Mouse (Mus musculus) hindbrain, embryonic 10.5 days (tissue): ENCODE data around the gene Adgrg6. TPM values are rescaled to one million over a fixed set of nuclear protein-coding genes. Genes with fewer than 3 reads are reported as not detected.

ENCODE experiments used
- DNase-seq: peaks from one replicate; pipeline ENCODE4 v3.0.0-alpha.2; 2017; ENCODE audit warnings: low spot score
- H3K27ac ChIP-seq: fragments of 300-500 bp; sonication (generic); 2 replicates; pipeline ENCODE4 v1.5.1; 2016; ENCODE audit warnings: mild to moderate bottlenecking, moderate library complexity
- H3K27me3 ChIP-seq: fragments of 300-500 bp; sonication (generic); 2 replicates; pipeline ENCODE4 v1.6.1; 2016; ENCODE audit warnings: mild to moderate bottlenecking; ENCODE audit not compliant: poor library complexity, insufficient read depth, severe bottlenecking
- H3K36me3 ChIP-seq: fragments of 300-500 bp; sonication (generic); 2 replicates; pipeline ENCODE4 v1.6.1; 2016; ENCODE audit warnings: mild to moderate bottlenecking, moderate library complexity
- H3K4me1 ChIP-seq: fragments of 300-500 bp; sonication (generic); replicated peaks from 2 replicates; pipeline ENCODE4 v1.6.1; 2016; ENCODE audit warnings: mild to moderate bottlenecking
- H3K4me3 ChIP-seq: fragments of 300-500 bp; sonication (generic); 2 replicates; pipeline ENCODE4 v1.5.1; 2016; ENCODE audit warnings: mild to moderate bottlenecking, moderate library complexity
- H3K9me3 ChIP-seq: fragments of 300-500 bp; sonication (generic); 2 replicates; pipeline ENCODE4 v1.6.1; 2016; ENCODE audit warnings: mild to moderate bottlenecking, moderate library complexity
- WGBS: fragments of 180-500 bp; shearing (Covaris S2); methylation state at CpG from one replicate; pipeline ENCODE4 v1.1.7; 2016; 5-methylcytosine and 5-hydroxymethylcytosine counted together
- polyA plus RNA-seq: library from polyadenylated mRNA; unstranded; fragments of >200 nt; fragmentation: Nextera tagmentation; extraction: Ambion mirVana; gene quantifications from 2 replicates; pipeline ENCODE4 v1.2.1, GENCODE M21; 2016

The Adgrg6 gene
- polyA plus RNA-seq, 1 experiment from 2014 or later, result 0.90 TPM

DNA sequence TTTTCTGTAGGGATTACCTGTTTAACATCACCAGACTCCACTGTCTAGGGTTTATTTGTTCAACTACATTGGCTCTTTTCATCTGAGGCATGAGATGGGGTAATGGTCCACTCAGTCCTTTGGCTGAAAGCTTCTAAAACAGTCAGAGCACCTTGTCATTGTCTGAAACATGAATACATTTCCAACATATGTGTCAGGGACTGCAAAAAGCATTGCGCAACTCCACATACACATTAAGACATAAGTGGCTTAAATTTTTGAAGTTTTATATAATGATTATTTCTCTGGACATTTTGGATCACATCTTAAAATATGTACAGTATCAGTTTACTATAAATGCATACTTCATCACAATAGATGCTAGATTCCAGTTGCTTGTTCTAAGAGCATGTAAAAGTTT lies 14.8 kb downstream of the Adgrg6 start:
- Histone ChIP-seq H3K27me3 (no peaks in the 10 kb centered on the region), H3K9me3 (no peaks in the 10 kb centered on the region), H3K36me3 (no peaks in the 10 kb centered on the region), H3K4me1 (no peaks in the 10 kb centered on the region), H3K4me3 (no peak overlapping the region), H3K27ac (no peak overlapping the region)
- DNase-seq, result no peak
- WGBS, result 95% methylated on average over 1 of the region's 1 CpGs

DNA sequence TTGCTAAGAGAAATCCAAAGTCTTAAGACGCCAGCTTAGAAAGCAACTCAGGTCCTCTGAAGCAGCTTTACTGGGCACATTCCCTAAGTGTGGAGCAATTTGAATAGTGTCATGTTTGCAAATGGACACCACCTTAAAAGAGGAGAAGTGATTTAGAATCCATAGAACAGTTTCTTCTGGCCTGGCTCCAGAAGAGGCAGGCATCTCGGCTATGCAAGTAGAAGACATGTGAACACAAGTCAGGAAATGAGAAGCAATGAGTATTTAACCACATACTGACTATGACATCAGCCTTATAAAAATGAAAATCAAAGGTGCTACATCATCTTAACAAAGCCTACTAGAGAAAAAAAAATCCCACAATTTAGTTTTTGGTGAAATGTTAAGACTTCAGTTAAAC lies 17.7 kb downstream of the Adgrg6 start:
- 88% methylated on average over 2 of the region's 2 CpGs for WGBS

DNA sequence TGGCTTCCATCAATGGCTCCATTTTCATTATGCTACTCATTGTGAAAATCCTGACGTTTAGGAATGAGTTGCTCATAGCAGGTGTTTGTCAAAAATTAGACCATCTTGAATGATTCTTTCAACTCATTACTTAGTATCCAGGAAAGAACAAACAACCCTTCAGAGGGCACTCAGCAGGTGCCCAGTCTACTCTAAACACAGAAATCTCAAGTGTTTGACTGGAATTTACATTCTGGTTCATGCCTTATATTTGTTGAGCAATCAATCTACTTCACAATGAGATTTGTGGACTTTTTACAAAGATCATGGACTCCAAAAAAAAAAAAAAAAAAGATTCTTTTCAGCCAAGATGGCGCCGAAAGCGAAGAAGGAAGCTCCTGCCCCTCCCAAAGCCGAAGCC lies 22.7 kb downstream of the Adgrg6 start:
- 82% methylated on average over 5 of the region's 5 CpGs for WGBS
- H3K9me3 ChIP-seq, result no peaks in the 10 kb centered on the region
- no peak overlapping the region for H3K27ac ChIP-seq
- H3K36me3 ChIP-seq, result no peaks in the 10 kb centered on the region
- no peak overlapping the region for H3K4me3 ChIP-seq
- no peaks in the 10 kb centered on the region for H3K27me3 ChIP-seq
- no peak for DNase-seq
- H3K4me1 ChIP-seq, result 0 out of 2 replicates have a peak, but pooled peaks cover 3% of the 10 kb centered on the region

More for the DNA sequence above, 17.7 kb downstream of the Adgrg6 start:
- Histone ChIP-seq H3K27me3 (no peaks in the 10 kb centered on the region), H3K27ac (no peak overlapping the region), H3K9me3 (no peaks in the 10 kb centered on the region), H3K36me3 (no peaks in the 10 kb centered on the region), H3K4me3 (no peak overlapping the region), H3K4me1 (no peaks in the 10 kb centered on the region)
- no peak for DNase-seq

DNA sequence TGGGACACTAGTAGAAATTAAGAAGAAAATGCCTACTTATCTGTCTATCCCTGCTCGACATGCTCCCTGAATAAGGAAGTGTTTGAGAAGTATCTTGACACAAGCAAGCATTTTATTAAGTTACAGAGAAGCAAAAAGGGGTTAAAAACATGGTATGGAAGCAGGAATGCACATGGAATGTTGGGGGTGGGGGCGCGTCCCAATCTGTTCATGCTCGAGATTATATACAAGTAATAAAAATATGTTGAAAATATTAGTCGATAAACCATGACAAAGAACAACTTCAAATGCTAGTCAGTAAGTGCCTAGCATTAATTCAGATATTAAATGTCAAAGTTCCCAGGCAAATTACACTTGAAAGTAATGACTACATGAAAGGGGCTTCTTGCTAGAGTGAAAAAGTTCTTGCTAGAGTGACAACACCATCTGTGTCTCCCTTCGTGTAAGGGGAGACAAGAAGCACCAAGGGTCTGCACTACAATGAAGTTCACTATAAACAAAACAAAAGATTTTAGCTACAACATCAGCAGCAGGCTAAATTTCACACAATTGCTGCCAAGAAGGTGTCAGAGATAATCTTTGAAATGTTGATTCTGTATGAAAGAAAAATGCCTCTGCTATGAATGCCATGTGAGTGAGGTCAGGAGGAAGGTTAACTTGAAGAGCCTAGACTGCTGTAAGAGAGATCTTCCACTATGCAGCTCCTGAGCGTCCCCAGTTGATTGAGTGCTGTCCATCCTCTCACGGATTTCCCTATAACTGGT lies 24.4 kb downstream of the Adgrg6 start:
- WGBS, result 69% methylated on average over 8 of the region's 8 CpGs
- H3K4me1 ChIP-seq, result 0 out of 2 replicates have a peak, but pooled peaks cover 4% of the 10 kb centered on the region
- H3K27ac ChIP-seq, result no peak overlapping the region

DNA sequence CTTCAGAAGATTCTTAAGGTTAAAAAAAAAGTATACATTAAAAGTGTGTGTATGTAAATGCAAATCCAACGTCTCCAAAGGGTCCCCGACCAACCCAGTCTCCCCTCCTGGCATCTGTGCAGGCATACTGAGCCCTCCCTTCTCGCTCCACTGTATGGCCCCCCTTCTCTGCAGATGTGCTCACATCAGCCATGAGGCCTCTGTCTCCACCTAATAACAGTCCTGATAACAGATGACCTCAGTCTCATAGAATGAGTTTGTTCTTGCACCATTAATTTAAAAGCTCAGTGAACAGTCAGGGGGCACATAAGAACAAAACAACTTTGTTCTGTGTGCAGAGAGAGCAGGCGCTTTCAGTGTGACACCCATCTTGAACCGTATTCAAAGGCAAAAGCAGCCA lies 27.6 kb downstream of the Adgrg6 start:
- H3K27me3 ChIP-seq, result no peaks in the 10 kb centered on the region
- H3K9me3 ChIP-seq, result no peaks in the 10 kb centered on the region
- H3K4me1 ChIP-seq, result 0 out of 2 replicates have a peak, but pooled peaks cover 4% of the 10 kb centered on the region
- 62% methylated on average over 5 of the region's 5 CpGs for WGBS
- no peak for DNase-seq
- no peak overlapping the region for H3K27ac ChIP-seq
- H3K4me3 ChIP-seq, result no peak overlapping the region
- H3K36me3 ChIP-seq, result no peaks in the 10 kb centered on the region

More for the DNA sequence above, 24.4 kb downstream of the Adgrg6 start:
- no peak overlapping the region for H3K4me3 ChIP-seq
- no peaks in the 10 kb centered on the region for H3K36me3 ChIP-seq
- DNase-seq, result no peak
- no peaks in the 10 kb centered on the region for H3K9me3 ChIP-seq
- H3K27me3 ChIP-seq, result no peaks in the 10 kb centered on the region

DNA sequence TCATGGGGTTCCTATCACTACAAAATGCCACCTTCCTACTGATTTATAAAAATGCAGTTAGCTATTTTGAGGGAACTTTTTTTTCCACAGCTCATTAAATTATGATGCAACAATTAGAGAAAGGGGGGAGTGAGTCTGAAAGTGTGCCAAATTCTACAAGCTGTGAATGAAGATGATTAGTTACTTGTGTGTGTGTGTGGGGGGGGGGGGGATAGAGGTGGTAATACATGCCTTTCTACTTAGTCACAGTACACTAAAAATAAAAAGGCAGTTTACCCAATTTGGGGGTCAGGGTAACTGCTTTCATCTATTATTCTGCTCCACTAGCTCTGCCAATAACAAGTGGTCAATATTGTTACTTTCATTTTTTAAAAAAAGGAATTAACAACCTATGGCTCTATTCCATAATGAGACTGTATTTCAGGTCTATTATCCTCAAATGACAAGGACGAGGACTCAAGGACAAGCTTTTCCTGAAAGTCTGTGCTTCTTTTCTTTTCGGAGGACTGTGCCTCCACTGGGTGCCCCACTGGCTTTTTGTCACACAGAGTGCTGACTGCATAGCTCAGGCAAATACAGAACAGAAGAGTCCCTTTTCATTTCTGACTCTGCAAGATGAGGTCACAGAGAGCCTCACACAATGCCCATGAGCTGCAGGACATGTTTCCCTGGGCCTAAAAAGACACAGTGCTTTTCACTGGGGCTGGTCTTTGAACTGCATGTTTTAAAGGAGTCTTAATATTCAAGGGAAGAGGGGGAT lies 33.4 kb downstream of the Adgrg6 start:
- no peaks in the 10 kb centered on the region for H3K9me3 ChIP-seq
- no peaks in the 10 kb centered on the region for H3K27me3 ChIP-seq
- no peaks in the 10 kb centered on the region for H3K36me3 ChIP-seq
- peak; percentile 11 for DNase-seq
- no peak overlapping the region for H3K4me3 ChIP-seq
- H3K27ac ChIP-seq, result peak overlapping the region; percentile 6; the same call in 1 of the 2 replicates
- WGBS, result 31% methylated on average over 2 of the region's 2 CpGs
- H3K4me1 ChIP-seq, result peaks cover 8% of the 10 kb centered on the region; the same call in 1 of the 2 replicates

DNA sequence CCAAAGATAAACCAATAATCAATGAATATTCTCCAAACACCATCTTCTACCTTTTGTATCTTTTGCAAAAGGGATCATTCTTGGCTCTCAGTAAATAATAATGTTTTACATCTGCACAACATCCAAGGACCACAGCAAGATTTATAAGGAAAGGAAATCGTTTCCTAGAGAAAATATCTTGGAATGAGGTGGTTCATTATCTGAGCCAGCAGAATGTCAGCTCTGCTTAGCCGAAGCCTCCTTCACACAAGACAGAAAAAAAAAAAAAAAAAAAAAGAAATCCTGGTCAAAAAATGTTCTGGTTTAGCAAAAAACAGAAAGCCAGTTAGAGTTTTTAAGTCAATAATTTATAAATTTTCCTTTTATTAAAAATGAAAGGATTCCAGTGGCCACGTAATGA lies 34.3 kb downstream of the Adgrg6 start:
- Histone ChIP-seq H3K9me3 (no peaks in the 10 kb centered on the region), H3K36me3 (no peaks in the 10 kb centered on the region), H3K4me1 (peaks cover 8% of the 10 kb centered on the region; the same call in 1 of the 2 replicates), H3K27me3 (no peaks in the 10 kb centered on the region), H3K27ac (no peak overlapping the region), H3K4me3 (no peak overlapping the region)
- DNase-seq, result no peak
- WGBS, result 86% methylated on average over 3 of the region's 3 CpGs

DNA sequence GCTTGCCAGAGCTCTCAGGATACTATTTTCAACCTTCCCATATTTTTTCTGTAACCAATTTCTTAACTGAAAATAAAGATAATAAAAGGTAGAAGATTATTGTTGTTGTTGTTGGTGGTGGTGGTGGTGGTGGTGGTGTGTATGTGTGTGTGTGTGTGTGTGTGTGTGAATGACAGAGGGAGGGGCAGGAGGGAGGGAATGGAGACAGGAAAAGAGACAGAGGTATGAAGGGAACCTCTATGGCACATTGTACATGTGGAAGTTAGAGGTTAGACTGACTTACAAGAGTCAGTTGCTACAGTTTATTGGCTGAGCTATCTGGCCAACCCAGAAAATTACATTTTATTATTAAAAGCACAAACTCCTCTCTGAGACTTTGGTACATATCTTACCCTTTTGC lies 49.8 kb downstream of the Adgrg6 start:
- no peaks in the 10 kb centered on the region for H3K9me3 ChIP-seq
- H3K36me3 ChIP-seq, result no peaks in the 10 kb centered on the region
- H3K27me3 ChIP-seq, result no peaks in the 10 kb centered on the region
- H3K4me3 ChIP-seq, result no peak overlapping the region
- no peak overlapping the region for H3K27ac ChIP-seq
- no peaks in the 10 kb centered on the region for H3K4me1 ChIP-seq
- no peak for DNase-seq

DNA sequence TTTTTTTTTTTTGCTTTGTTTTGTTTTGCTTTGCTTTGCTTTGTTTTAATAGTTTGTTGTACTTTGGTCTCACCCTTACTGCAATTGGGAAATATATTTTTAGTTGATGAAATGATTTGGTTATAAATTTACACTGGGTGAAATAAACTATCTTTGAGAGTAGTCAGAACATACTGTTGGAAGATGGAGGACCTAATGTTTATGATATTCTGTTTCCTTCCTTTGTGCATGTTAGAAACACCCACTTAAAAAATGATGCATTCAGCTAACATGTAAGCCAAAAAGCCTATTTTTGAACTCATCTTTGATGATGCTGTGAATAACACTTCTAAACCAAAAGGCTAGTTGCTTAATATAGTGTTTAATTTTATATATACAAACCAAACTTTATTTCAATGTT lies 50.3 kb downstream of the Adgrg6 start:
- Histone ChIP-seq H3K9me3 (no peaks in the 10 kb centered on the region), H3K36me3 (no peaks in the 10 kb centered on the region), H3K27me3 (no peaks in the 10 kb centered on the region), H3K27ac (no peak overlapping the region), H3K4me3 (no peak overlapping the region), H3K4me1 (no peaks in the 10 kb centered on the region)
- DNase-seq, result no peak

DNA sequence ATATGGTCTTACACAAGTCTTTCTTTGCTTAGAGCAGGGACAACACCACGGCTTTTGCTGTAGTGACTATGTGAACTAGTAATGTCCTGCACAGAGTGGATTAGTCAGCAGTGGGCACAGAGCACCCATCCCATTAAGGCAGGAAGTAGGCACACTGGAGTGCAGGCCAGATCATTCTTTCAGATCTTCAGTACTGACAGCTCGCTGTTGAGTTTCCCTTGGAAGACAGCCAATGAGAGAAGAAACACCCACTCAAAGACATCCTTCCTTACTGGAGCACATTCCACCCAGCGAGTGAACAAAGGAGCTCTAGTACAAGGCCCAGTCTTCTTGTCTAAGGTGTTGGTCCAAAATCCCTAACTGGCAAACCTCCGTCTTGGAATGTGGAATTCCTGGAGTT lies 53.6 kb downstream of the Adgrg6 start:
- DNase-seq, result no peak
- no peak overlapping the region for H3K27ac ChIP-seq
- no peak overlapping the region for H3K4me3 ChIP-seq
- WGBS, result 91% methylated on average over 4 of the region's 4 CpGs
- no peaks in the 10 kb centered on the region for H3K4me1 ChIP-seq
- H3K27me3 ChIP-seq, result no peaks in the 10 kb centered on the region
- no peaks in the 10 kb centered on the region for H3K36me3 ChIP-seq
- H3K9me3 ChIP-seq, result no peaks in the 10 kb centered on the region

DNA sequence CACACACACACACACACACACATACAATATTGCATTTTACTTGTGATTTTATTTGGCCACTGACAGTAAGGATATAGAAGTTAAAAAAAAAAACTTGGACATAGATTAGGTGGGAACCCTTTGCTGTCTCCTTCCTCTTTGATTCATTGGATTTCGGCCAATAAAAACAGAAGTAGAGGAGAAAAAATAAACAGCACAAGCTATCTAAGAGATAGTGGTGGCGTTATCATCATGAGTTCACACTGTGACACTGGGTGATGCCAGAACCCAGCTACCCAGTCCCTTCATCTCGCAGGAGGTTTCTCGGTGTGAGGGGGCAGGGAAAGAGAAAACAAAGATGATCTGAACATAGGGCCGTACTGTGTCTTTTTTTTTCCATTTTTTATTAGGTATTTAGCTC lies 62.2 kb downstream of the Adgrg6 start:
- no peaks in the 10 kb centered on the region for H3K9me3 ChIP-seq
- 76% methylated on average over 5 of the region's 5 CpGs for WGBS

DNA sequence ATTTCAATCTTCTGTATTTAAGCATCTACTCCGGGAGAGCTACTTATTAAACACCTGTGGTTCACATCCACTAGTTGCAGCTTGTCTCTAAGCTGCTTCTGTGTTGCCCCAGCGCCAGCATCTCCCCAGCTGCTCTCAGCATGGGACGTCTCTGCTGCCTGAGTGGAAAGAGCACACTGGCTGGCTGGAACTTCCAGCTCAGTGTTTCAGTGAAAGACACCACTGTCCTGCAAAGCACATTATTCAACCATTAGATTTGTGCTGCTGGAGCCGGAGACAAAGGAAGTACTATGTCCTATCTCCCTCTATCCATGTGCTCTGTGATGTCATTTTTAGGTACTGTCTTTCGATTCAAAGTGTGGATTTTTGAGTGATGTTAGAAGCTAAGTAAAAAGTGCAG lies 63.0 kb downstream of the Adgrg6 start:
- Histone ChIP-seq H3K36me3 (no peaks in the 10 kb centered on the region), H3K4me3 (no peak overlapping the region), H3K9me3 (no peaks in the 10 kb centered on the region), H3K27ac (no peak overlapping the region), H3K27me3 (no peaks in the 10 kb centered on the region), H3K4me1 (no peaks in the 10 kb centered on the region)
- DNase-seq, result peak; percentile 8
- WGBS, result 40% methylated on average over 5 of the region's 5 CpGs

More for the DNA sequence above, 62.2 kb downstream of the Adgrg6 start:
- H3K4me3 ChIP-seq, result no peak overlapping the region
- DNase-seq, result no peak
- no peaks in the 10 kb centered on the region for H3K27me3 ChIP-seq
- H3K27ac ChIP-seq, result no peak overlapping the region
- H3K36me3 ChIP-seq, result no peaks in the 10 kb centered on the region
- H3K4me1 ChIP-seq, result no peaks in the 10 kb centered on the region

DNA sequence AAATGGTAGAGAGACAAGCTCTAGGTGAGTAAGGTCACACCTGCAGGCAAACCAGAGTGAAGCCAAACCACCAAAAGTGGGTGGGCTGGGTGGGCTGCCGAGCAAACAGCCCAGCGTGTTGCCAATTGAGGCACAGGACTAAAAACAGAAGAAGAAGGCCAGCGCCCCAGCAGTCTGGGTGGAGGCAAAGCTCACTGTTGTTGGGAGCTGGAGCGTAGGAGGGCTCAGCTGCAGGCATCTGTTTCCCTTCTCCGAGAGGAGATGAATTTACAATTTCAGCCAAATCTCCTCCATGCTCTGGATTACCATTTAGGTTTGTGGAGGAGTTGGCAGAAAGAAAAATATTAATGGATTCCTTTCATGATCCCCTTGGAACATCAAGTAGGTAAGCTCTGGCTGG lies 64.5 kb downstream of the Adgrg6 start:
- Histone ChIP-seq H3K27me3 (no peaks in the 10 kb centered on the region), H3K27ac (no peak overlapping the region), H3K4me3 (no peak overlapping the region), H3K4me1 (no peaks in the 10 kb centered on the region), H3K9me3 (no peaks in the 10 kb centered on the region), H3K36me3 (no peaks in the 10 kb centered on the region)
- 56% methylated on average over 5 of the region's 5 CpGs for WGBS
- no peak for DNase-seq
